Mouse (Mus musculus) A20 (cell line): Measurements from ENCODE around the gene Pip4k2b.

Experiments
- DNase-seq: peaks from one replicate; pipeline ENCODE4 v3.0.0-alpha.2; 2011; ENCODE audit warnings: low read depth, low spot score

The Pip4k2b gene

GRCm38 (mm10) chr11:97695712-97696401 is 48.6 kb downstream of the Pip4k2b start:
- DNase-seq: no peak

- DNase-seq: no peak
These were observed 49.4 kb downstream of the Pip4k2b start for GRCm38 (mm10) chr11:97694921-97695711.

GRCm38 (mm10) chr11:97694435-97694834 is 50.1 kb downstream of the Pip4k2b start:
- no peak for DNase-seq

- peak; percentile 50 for DNase-seq
These were observed 54.6 kb downstream of the Pip4k2b start for GRCm38 (mm10) chr11:97689861-97690260.

GRCm38 (mm10) chr11:97687061-97687460 is 57.4 kb downstream of the Pip4k2b start:
- DNase-seq: no peak

GRCm38 (mm10) chr11:97686322-97686908 is 58.1 kb downstream of the Pip4k2b start:
- no peak for DNase-seq

GRCm38 (mm10) chr11:97685613-97686321 is 58.7 kb downstream of the Pip4k2b start, which contains the start of gene Cisd3:
Gene Cisd3, plus strand, starts transcription at chr11:97685826.
- peak; percentile 95 for DNase-seq

GRCm38 (mm10) chr11:97684766-97685165 is 59.7 kb downstream of the Pip4k2b start:
- no peak for DNase-seq

- peak; percentile 79 for DNase-seq
These were observed 60.3 kb downstream of the Pip4k2b start for GRCm38 (mm10) chr11:97684063-97684680.

- no peak for DNase-seq
These were observed 61.9 kb downstream of the Pip4k2b start for GRCm38 (mm10) chr11:97682504-97683055.

- DNase-seq: no peak
These were observed 64.1 kb downstream of the Pip4k2b start for GRCm38 (mm10) chr11:97680430-97680829.

- no peak for DNase-seq
These were observed 66.2 kb downstream of the Pip4k2b start for GRCm38 (mm10) chr11:97678301-97678700.

- no peak for DNase-seq
These were observed 66.7 kb downstream of the Pip4k2b start for GRCm38 (mm10) chr11:97677842-97678241.

- no peak for DNase-seq
These were observed 67.1 kb downstream of the Pip4k2b start for GRCm38 (mm10) chr11:97677381-97677780.

- DNase-seq: no peak
These were observed 68.3 kb downstream of the Pip4k2b start for GRCm38 (mm10) chr11:97676050-97676754.

GRCm38 (mm10) chr11:97673148-97673547 is 71.4 kb downstream of the Pip4k2b start:
- no peak for DNase-seq

- DNase-seq: no peak
These were observed 73.4 kb downstream of the Pip4k2b start for GRCm38 (mm10) chr11:97671177-97671527.

- no peak for DNase-seq
These were observed 74.0 kb downstream of the Pip4k2b start for GRCm38 (mm10) chr11:97670234-97671176.

GRCm38 (mm10) chr11:97669829-97670228 is 74.7 kb downstream of the Pip4k2b start:
- DNase-seq: no peak
